Mouse (Mus musculus) adrenal gland, postnatal 4 days (tissue): ENCODE data around the gene Olfr485. TPM values are rescaled to one million over a fixed set of nuclear protein-coding genes. Genes with fewer than 3 reads are reported as not detected.
"Not testable (repeated sequence)": the region's sequence is repeated elsewhere in the genome, so short reads cannot be mapped to it uniquely, and the experiment has no call there.

ENCODE experiments used
- DNase-seq, 2 experiments: peaks; one replicate each; pipeline ENCODE4 v3.0.0; 2021 to 2022; ENCODE audit warnings: low spot score in 2 of 2, mixed read lengths in 2 of 2
- long read RNA-seq, 2 experiments: library from polyadenylated mRNA; stranded (forward); transcript quantifications; one replicate each; pipeline ENCODE4 v2.0.0; 2021
- total RNA-seq, 2 experiments: library from RNA; stranded (reverse); gene quantifications; 2 replicates each; pipeline ENCODE4 v1.2.3; 2021

The Olfr485 gene
- not detected for total RNA-seq
- long read RNA-seq, experiment 1, result 0 reads
- long read RNA-seq, experiment 2, result 0 reads

GRCm38 (mm10) chr7:108159771-108160170 is at the start of gene Olfr485:
Gene Olfr485, minus strand, starts transcription at chr7:108159871.
- no peak for DNase-seq

- no peak for DNase-seq
Measured at GRCm38 (mm10) chr7:108196938-108197337, 37.3 kb upstream of the Olfr485 start.

GRCm38 (mm10) chr7:108196337-108196736 is 36.7 kb upstream of the Olfr485 start:
- DNase-seq, result not testable (repeated sequence)

GRCm38 (mm10) chr7:108192714-108193113 is 33.0 kb upstream of the Olfr485 start:
- not testable (repeated sequence) for DNase-seq

GRCm38 (mm10) chr7:108191196-108191595 is 31.5 kb upstream of the Olfr485 start:
- not testable (repeated sequence) for DNase-seq

GRCm38 (mm10) chr7:108185237-108185636 is 25.6 kb upstream of the Olfr485 start:
- not testable (repeated sequence) for DNase-seq

GRCm38 (mm10) chr7:108184401-108184800 is 24.7 kb upstream of the Olfr485 start:
- DNase-seq, result not testable (repeated sequence)

GRCm38 (mm10) chr7:108172642-108173041 is 13.0 kb upstream of the Olfr485 start, which contains the start of gene Olfr486:
Gene Olfr486, minus strand, starts transcription at chr7:108172742.
- not testable (repeated sequence) for DNase-seq

- DNase-seq, result no peak
Measured at GRCm38 (mm10) chr7:108127349-108127748, 32.3 kb downstream of the Olfr485 start, which contains the start of gene Olfr484. Gene Olfr484, minus strand, starts transcription at chr7:108127449.

GRCm38 (mm10) chr7:108121416-108121815 is 38.3 kb downstream of the Olfr485 start:
- DNase-seq, result no peak

- DNase-seq, result no peak
Measured at GRCm38 (mm10) chr7:108120681-108121080, 39.0 kb downstream of the Olfr485 start.

Other genes with a start within 250 kb of the Olfr485 start
- gene Olfr473, start 229.4 kb downstream of the Olfr485 start, total RNA-seq, result not detected
- gene Olfr474, start 205.2 kb downstream of the Olfr485 start, total RNA-seq, result not detected
- gene Olfr476, start 195.1 kb downstream of the Olfr485 start, total RNA-seq, result not detected
- gene Olfr477, start 173.2 kb downstream of the Olfr485 start, total RNA-seq, result not detected
- gene Olfr478, start 125.9 kb downstream of the Olfr485 start, total RNA-seq, result not detected
- gene Olfr479, start 109.2 kb downstream of the Olfr485 start, total RNA-seq, result not detected
- not detected for gene Olfr480, start 92.5 kb downstream of the Olfr485 start, total RNA-seq
- not detected for gene Olfr481, start 80.0 kb downstream of the Olfr485 start, total RNA-seq
- 1 to 10 TPM; 1.6 to 2.2 TPM for gene Olfr482, start 62.3 kb downstream of the Olfr485 start, total RNA-seq
- gene Olfr483, start 59.0 kb downstream of the Olfr485 start, total RNA-seq, result not detected
- gene Olfr484, start 32.4 kb downstream of the Olfr485 start, total RNA-seq, result not detected
- gene Olfr486, start 12.9 kb upstream of the Olfr485 start, total RNA-seq, result not detected
- not detected for gene Olfr487, start 54.8 kb upstream of the Olfr485 start, total RNA-seq
- gene Olfr488, start 98.5 kb upstream of the Olfr485 start, total RNA-seq, result not detected
- gene Olfr490, start 129.1 kb upstream of the Olfr485 start, total RNA-seq, result not detected
- gene Olfr491, start 153.6 kb upstream of the Olfr485 start, total RNA-seq, result not detected
- not detected for gene Olfr492, start 163.8 kb upstream of the Olfr485 start, total RNA-seq
- gene Olfr493, start 187.1 kb upstream of the Olfr485 start, total RNA-seq, result not detected
- gene Olfr494, start 205.5 kb upstream of the Olfr485 start, total RNA-seq, result not detected
- not detected for gene Olfr495, start 233.3 kb upstream of the Olfr485 start, total RNA-seq